Mouse (Mus musculus): Measurements from ENCODE around the gene Olfr447.

Gene Olfr447

DNA sequence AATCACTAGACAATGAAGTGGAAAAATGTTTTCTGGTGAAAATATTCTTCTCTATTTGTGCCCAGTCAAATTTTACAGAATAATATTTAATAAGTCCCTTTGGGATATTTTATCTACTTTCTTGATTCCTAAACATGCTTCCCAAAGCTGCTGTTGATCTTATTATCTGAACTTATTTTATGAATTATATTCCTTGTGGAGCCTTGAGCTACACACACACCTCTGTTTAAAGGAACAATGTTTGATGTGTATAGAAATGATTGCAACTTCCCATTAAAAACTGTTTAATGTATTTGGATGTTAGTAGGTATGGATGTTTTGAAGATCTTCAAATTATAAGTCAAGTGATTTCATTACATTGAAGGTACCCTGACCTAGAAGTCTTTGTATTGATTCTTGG is at the start of gene Olfr447:
Olfr447 (plus strand) TSS at position 301 of the 400 bp plus-strand sequence.
- DNase-seq (ENCODE audit: low read depth, low spot score): no peak

DNA sequence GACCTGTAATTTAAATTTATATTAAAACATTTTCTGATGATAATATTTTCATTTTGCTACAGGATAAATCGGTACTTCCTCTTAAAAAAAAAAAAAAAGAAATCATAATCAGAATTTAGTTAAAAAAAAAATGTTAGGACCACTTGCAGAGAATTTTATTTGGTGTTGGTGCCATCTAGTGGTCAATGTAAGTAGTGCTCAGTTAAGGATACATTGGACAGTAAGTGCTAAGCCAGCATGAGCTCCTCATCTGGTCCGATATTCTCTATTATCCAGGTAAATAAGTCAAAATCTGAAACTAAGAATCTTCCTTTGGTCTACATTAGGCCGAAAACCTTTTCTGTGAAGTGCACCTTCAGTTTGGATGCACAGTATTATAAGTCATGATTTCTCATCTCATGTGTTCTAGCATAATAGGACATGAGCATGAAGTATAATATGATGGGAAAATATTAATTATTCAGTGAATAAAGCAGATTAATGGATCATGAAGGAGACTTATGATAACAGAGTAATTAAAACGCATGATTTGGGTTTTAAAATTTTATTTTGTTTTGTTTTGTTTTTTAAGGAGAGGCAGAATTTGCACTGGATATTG is 48.4 kb upstream of the Olfr447 start:
- peak; percentile 79 for DNase-seq (ENCODE audit: low read depth, low spot score)

DNA sequence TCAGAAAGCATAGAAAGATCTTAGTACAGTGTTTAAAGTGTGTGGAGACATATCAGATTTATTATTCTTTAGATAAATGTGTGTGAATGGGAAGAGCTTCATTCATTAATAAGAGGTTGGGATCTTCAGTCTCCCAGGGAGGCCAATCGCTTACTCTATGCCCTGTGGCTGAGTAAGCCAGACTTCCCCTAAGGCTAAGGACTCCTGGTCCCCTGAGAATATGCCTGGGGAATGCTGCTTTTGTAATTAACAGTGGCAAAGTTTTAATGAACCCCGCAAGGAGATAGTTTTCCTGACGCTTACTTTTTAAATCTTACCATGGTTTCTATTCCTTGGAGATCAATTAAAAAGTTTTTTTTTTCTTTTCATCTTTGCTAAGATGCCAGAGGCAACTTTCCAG is 39.0 kb upstream of the Olfr447 start:
- DNase-seq (ENCODE audit: low read depth, low spot score): no peak

DNA sequence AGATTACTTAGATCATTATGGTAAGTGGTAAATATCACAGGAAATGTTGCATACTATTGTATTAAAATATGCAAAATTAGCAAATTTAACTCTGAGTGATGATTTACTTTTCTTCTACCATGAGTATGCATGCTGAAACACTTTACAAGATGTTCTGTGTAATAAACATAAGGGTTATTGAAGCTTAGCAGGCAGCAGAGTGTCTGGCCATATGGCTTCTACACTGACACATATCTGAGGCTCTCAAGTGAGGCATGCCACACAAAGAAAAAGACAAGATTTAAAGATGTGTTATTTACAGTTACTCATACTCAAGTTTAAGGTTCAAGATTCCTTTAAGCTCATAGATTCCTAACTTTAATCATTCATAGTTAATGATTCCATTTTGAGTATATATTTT is 32.4 kb upstream of the Olfr447 start:
- no peak for DNase-seq (ENCODE audit: low read depth, low spot score)

DNA sequence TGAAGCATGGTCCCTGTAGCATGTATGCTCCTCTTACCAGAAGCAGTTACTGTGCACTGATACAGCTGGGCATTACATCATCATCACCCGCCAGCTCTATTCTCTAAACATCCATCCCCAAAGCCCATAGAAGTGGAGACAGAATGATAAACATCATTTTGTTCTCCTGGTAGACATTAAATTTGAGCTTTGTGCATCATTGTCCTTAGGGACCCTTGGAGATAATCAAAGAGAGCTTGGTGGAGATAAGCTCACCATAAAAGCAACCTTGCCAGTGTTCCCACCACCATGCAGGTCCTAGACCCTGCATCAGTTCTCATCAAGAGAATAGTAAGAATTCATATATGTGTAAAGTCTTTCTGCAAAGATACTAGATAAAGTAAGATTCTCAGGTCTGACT is 18.5 kb upstream of the Olfr447 start, which contains the start of gene Olfr448:
Olfr448 (plus strand) TSS at position 301 of the 400 bp plus-strand sequence.
- no peak for DNase-seq (ENCODE audit: low read depth, low spot score)

DNA sequence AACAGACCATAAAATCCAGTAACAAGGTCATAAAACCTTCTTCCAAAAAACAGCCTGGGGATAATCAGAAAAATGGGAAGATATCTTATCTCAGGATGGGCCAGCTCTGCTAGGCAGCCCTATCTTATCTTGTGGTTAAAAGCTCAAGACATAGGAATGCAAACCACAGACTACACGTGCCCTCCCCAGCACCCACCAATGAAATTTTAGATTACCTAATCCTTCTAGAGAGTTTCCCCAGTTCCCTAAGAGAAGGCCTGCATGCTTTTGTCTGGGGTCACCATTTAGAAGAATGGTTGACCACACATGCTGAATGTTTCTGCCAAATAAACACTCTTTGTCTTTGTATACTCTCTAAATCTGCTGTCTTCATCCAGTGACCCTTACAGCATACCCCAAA is 8.3 kb upstream of the Olfr447 start:
- DNase-seq (ENCODE audit: low read depth, low spot score): no peak

DNA sequence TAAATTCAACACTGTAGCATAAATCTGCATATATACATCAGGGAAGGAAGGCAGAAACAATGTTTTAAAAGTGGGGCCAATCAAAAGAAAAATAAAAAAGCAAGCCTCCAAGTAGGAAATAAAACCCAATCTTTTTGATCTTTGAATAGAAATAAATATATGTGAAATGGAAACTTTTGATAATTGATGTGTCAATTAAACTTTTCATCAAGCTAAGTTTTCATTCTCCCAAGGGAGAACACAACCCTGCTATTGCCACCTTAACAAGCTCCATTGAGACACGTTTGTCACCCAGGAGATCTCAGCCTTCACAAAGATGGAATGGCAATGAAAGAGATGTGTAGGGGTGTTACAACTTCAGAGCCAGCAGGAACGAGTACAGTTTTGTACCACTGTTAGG is 12.4 kb downstream of the Olfr447 start, which contains the start of gene Olfr446:
Olfr446 (plus strand) TSS at position 301 of the 400 bp plus-strand sequence.
- no peak for DNase-seq (ENCODE audit: low read depth, low spot score)

DNA sequence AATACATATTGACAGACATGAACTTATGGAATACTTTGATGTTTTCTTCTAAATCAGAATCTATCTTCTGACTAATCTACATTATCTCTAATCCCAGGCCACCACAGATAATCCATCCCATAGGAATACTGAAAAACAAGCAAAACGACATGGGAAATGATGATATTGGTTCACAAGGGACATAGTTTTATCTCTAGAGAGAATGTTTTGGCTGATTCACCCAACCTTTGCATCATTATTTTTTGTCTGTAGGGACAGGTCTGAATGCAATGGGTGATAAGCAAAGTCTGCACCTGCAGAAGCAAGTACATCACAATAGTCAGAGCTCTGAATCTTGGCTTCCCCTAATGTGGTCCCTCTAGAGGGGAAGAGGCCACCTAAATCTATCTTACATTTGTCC is 40.1 kb downstream of the Olfr447 start, which contains the start of gene Olfr444:
Olfr444 (plus strand) TSS at position 301 of the 400 bp plus-strand sequence.
- DNase-seq (ENCODE audit: low read depth, low spot score): no peak

All from mesoderm, embryonic 11.5 days (tissue).